In the genomic region with DNA sequence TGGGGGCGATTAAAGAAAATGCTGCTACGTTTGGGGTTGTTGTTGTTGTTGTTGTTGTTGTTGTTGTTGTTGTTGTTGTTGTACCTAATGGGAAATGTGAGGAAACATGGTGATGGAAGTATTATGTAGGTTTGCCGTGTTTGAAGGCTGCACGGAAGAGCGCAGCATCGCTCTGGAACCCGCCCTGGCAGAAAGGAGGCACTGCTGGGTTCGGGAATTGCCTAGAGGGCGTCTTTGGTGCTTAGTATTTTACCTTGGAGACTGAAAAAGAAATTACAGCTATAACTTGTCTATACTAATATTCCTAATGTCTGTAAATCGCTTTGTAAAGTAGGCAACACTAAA, we compare ENCODE assay signal across 9 mouse cellular contexts. TPM values are rescaled to one million over a fixed set of nuclear protein-coding genes. Genes with fewer than 3 reads are reported as not detected.
DNase-seq lines count a peak whose midpoint lies in the region; ATAC-seq lines count a peak whose summit lies in the region.
"Had no signal": no experiment of that assay in that cellular context is flagged by ENCODE, and none has a peak within 500 bp of the region (broad histone marks: within the 10 kb centered on the region; RNA-seq: fewer than 3 reads in every experiment).

No protein-coding gene starts in this region.

- H3K27ac ChIP-seq in heart, embryonic 15.5 days: no peak overlapping the region
- H3K27ac ChIP-seq in forebrain, embryonic 13.5 days: no peak overlapping the region
- H3K27ac ChIP-seq in midbrain, embryonic 16.5 days (ENCODE audit: low read length): peak overlapping the region; percentile 80

- H3K4me1 ChIP-seq in heart, embryonic 15.5 days (replicated peaks): peaks cover 9% of the 10 kb centered on the region
- peaks cover 6% of the 10 kb centered on the region; the same call in 1 of the 2 replicates for H3K4me1 ChIP-seq in forebrain, embryonic 13.5 days
- peaks cover 7% of the 10 kb centered on the region for H3K4me1 ChIP-seq in midbrain, embryonic 16.5 days (ENCODE audit: control insufficient read depth, insufficient read depth, low read length)

- DNase-seq in heart, postnatal 25 days (ENCODE audit: low spot score): no peak
- DNase-seq in brain, adult 2 months (ENCODE audit: low read depth, low spot score): peak; percentile 89
- peak; percentile 25 to 51 for DNase-seq in left cerebral cortex, postnatal 14 days (ENCODE audit: low spot score in 2 of 2)
- no peak for DNase-seq in urinary bladder, postnatal 4 days (ENCODE audit: low spot score in 2 of 2)

- H3K27me3 ChIP-seq in heart, embryonic 15.5 days: peaks cover 14% of the 10 kb centered on the region
- H3K27me3 ChIP-seq in forebrain, embryonic 13.5 days: peaks cover 26% of the 10 kb centered on the region; the same call in 1 of the 2 replicates
- no peaks in the 10 kb centered on the region for H3K27me3 ChIP-seq in midbrain, embryonic 16.5 days (ENCODE audit: control insufficient read depth, insufficient read depth, low read depth, low read length)

- H3K9ac ChIP-seq in heart, embryonic 15.5 days: peak overlapping the region; percentile 66
- peak overlapping the region; percentile 71 for H3K9ac ChIP-seq in forebrain, embryonic 13.5 days
- H3K9ac ChIP-seq in midbrain, embryonic 16.5 days (ENCODE audit: low read depth, low read length): peak overlapping the region; percentile 89

- intact Hi-C loops in heart, postnatal 25 days (cut with DNase I): loop anchor here (10.0 kb wide), 3 partner anchors 213 to 277 kb away; no protein-coding TSS in a partner anchor
- intact Hi-C loops in left cerebral cortex, postnatal 14 days (cut with DNase I): loop anchor here (2.0 to 5.0 kb wide), 3 partner anchors 105 to 243 kb away; no protein-coding TSS in a partner anchor

- no peaks in the 10 kb centered on the region for H3K9me3 ChIP-seq in heart, embryonic 15.5 days (replicated peaks)
- H3K9me3 ChIP-seq in forebrain, embryonic 13.5 days (replicated peaks): no peaks in the 10 kb centered on the region
- no peaks in the 10 kb centered on the region for H3K9me3 ChIP-seq in midbrain, embryonic 16.5 days (replicated peaks; ENCODE audit: control insufficient read depth, low read length, poor library complexity, severe bottlenecking)

- peak overlapping the region; percentile 66 for H3K4me3 ChIP-seq in heart, embryonic 15.5 days
- H3K4me3 ChIP-seq in forebrain, embryonic 13.5 days: peak overlapping the region; percentile 76
- H3K4me3 ChIP-seq in midbrain, embryonic 16.5 days (ENCODE audit: low read depth, low read length): peak overlapping the region; percentile 82

- peak overlapping the region; percentile 98 for H3K4me2 ChIP-seq in heart, embryonic 15.5 days
- peak overlapping the region; percentile 87 for H3K4me2 ChIP-seq in forebrain, embryonic 13.5 days
- H3K4me2 ChIP-seq in midbrain, embryonic 16.5 days (ENCODE audit: low read length): peak overlapping the region; percentile 83

- WGBS in heart, embryonic 15.5 days: 5% methylated on average over 10 of the region's 10 CpGs
- 4% methylated on average over 10 of the region's 10 CpGs for WGBS in forebrain, embryonic 13.5 days
- WGBS in midbrain, embryonic 16.5 days: 1% methylated on average over 10 of the region's 10 CpGs

- no peaks in the 10 kb centered on the region for H3K36me3 ChIP-seq in heart, embryonic 15.5 days
- no peaks in the 10 kb centered on the region for H3K36me3 ChIP-seq in forebrain, embryonic 13.5 days (ENCODE audit: poor library complexity, severe bottlenecking)
- no peaks in the 10 kb centered on the region for H3K36me3 ChIP-seq in midbrain, embryonic 16.5 days (ENCODE audit: control insufficient read depth, insufficient read depth, low read length)
- H3K36me3 ChIP-seq: G1E had no signal

- ATAC-seq in heart, embryonic 15.5 days (replicated peaks; ENCODE audit: insufficient number of reproducible peaks, insufficient read depth, low FRiP score, low read depth): no peak
- peak; percentile 78 for ATAC-seq in forebrain, embryonic 13.5 days
- ATAC-seq in midbrain, embryonic 16.5 days: peak; percentile 86
- ATAC-seq in megakaryocyte-erythroid progenitor cell, adult 5-6 weeks (replicated peaks; ENCODE audit: low FRiP score, low TSS enrichment, poor library complexity, severe bottlenecking): no peak

RNA-seq across cellular contexts. Expression of a gene that starts 9.4 kb away (rescaled TPM):
- 22.5 and 26.1 TPM in 2 replicates for polyA plus RNA-seq in heart, embryonic 15.5 days (2015; fragmentation: Nextera tagmentation; extraction: Ambion mirVana)
- total RNA-seq in heart, postnatal 25 days (2021): 10 to 100 TPM; 20.5 to 26.8 TPM
- 10.5 and 11.1 TPM in 2 replicates for polyA plus RNA-seq in forebrain, embryonic 13.5 days (2015; fragmentation: Nextera tagmentation; extraction: Ambion mirVana)
- total RNA-seq in left cerebral cortex, postnatal 14 days (2021): 10 to 100 TPM; 58.3 to 62.2 TPM
- polyA plus RNA-seq in midbrain, embryonic 16.5 days (2015; fragmentation: Nextera tagmentation; extraction: Ambion mirVana): 11.2 and 12.6 TPM in 2 replicates
- 0.46 and 2.3 TPM in 2 replicates for total RNA-seq in megakaryocyte-erythroid progenitor cell, adult 5-6 weeks (2014; fragmentation: Nextera tagmentation)
- 1.9 and 2.1 TPM in 2 replicates for total RNA-seq in megakaryocyte-erythroid progenitor cell, adult 5-6 weeks (2017)
- polyA plus RNA-seq: G1E had no signal

Comparison
In these comparisons a context has a peak if more than half of its experiments do, and no peak if none do; other contexts are left out.
1. ATAC-seq: peak in forebrain, embryonic 13.5 days (single experiment) and midbrain, embryonic 16.5 days (single experiment); none in heart, embryonic 15.5 days (single experiment) and megakaryocyte-erythroid progenitor cell, adult 5-6 weeks (single experiment).
2. DNase-seq: peak in brain, adult 2 months (single experiment) and left cerebral cortex, postnatal 14 days (2 of 2); none in heart, postnatal 25 days (single experiment) and urinary bladder, postnatal 4 days (0 of 2).
3. RNA of a gene that starts 9.4 kb away (total RNA-seq): 58.3 to 62.2 TPM in left cerebral cortex, postnatal 14 days and 20.5 to 26.8 TPM in heart, postnatal 25 days; 0.46 to 2.3 TPM in megakaryocyte-erythroid progenitor cell, adult 5-6 weeks; every median in the first group is over 4 times any median in the second.
4. Peak in every context shown above with its lines, with median percentiles within 50 percentile points of each other: H3K4me2 ChIP-seq, H3K4me3 ChIP-seq and H3K9ac ChIP-seq.